Mouse (Mus musculus) myocyte (in vitro differentiated cells): ENCODE measurements around the gene Rspo1. TPM values are rescaled to one million over a fixed set of nuclear protein-coding genes. Genes with fewer than 3 reads are reported as not detected.

Experiments used
- H3K27me3 ChIP-seq: one replicate; pipeline ENCODE4 v1.6.1; 2011; ENCODE audit not compliant: control insufficient read depth, insufficient read depth, insufficient read length
- H3K36me3 ChIP-seq: one replicate; pipeline ENCODE4 v1.6.1; 2011; ENCODE audit not compliant: control insufficient read depth, insufficient read depth
- H3K4me2 ChIP-seq: one replicate; pipeline ENCODE4 v1.6.1; 2011; ENCODE audit warnings: low read depth, control low read depth
- H3K4me3 ChIP-seq: one replicate; pipeline ENCODE4 v1.5.1; 2011; ENCODE audit warnings: mild to moderate bottlenecking, control low read depth, moderate library complexity
- H3K79me2 ChIP-seq: one replicate; pipeline ENCODE4 v1.6.1; 2011; ENCODE audit not compliant: control insufficient read depth, insufficient read depth
- H3ac ChIP-seq: one replicate; pipeline ENCODE4 v1.6.1; 2011; ENCODE audit not compliant: control insufficient read depth, insufficient read length
- CEBPB ChIP-seq: IDR thresholded peaks from 2 replicates; pipeline ENCODE4 v1.6.1; 2011; ENCODE audit warnings: mild to moderate bottlenecking, moderate library complexity; ENCODE audit not compliant: poor library complexity, insufficient read depth, severe bottlenecking
- E2F4 ChIP-seq: IDR thresholded peaks from one replicate; pipeline ENCODE4 v1.6.1; 2011; ENCODE audit warnings: mild to moderate bottlenecking, control low read depth, moderate library complexity; ENCODE audit not compliant: insufficient read depth
- MAX ChIP-seq: IDR thresholded peaks from one replicate; pipeline ENCODE4 v1.6.1; 2011; ENCODE audit warnings: low read depth, mild to moderate bottlenecking, control low read depth
- MYOD1 ChIP-seq, 3 experiments: IDR thresholded peaks; one replicate each; pipeline ENCODE4 v1.6.1; 2011; ENCODE audit warnings: control low read depth in 2 of 3, low read depth in 2 of 3, mild to moderate bottlenecking in 2 of 3, moderate library complexity in 1 of 3; ENCODE audit not compliant: insufficient read length in 2 of 3, control insufficient read depth in 1 of 3
- MYOG ChIP-seq, 3 experiments: IDR thresholded peaks; one replicate each; pipeline ENCODE4 v1.6.1; 2011; ENCODE audit warnings: control low read depth in 2 of 3, low read depth in 2 of 3, mild to moderate bottlenecking in 2 of 3; ENCODE audit not compliant: insufficient read length in 2 of 3, control insufficient read depth in 1 of 3, insufficient read depth in 1 of 3
- POLR2A ChIP-seq: IDR thresholded peaks from one replicate; pipeline ENCODE4 v1.6.1; 2011; ENCODE audit warnings: low read depth, mild to moderate bottlenecking, control low read depth, moderate library complexity; ENCODE audit not compliant: insufficient read length
- POLR2AphosphoS2 ChIP-seq: IDR thresholded peaks from one replicate; pipeline ENCODE4 v1.6.1; 2011; ENCODE audit warnings: low read depth, control low read depth; ENCODE audit not compliant: insufficient read length
- REST ChIP-seq: IDR thresholded peaks from one replicate; pipeline ENCODE4 v1.6.1; 2011; ENCODE audit warnings: mild to moderate bottlenecking, control low read depth, moderate library complexity; ENCODE audit not compliant: insufficient read depth, insufficient read length
- SRF ChIP-seq: IDR thresholded peaks from one replicate; pipeline ENCODE4 v1.6.1; 2011; ENCODE audit warnings: low read depth; ENCODE audit not compliant: control insufficient read depth, insufficient read length
- TCF12 ChIP-seq: IDR thresholded peaks from one replicate; pipeline ENCODE4 v1.6.1; 2011; ENCODE audit warnings: mild to moderate bottlenecking, control low read depth; ENCODE audit not compliant: poor library complexity, insufficient read depth, severe bottlenecking
- TCF3 ChIP-seq: IDR thresholded peaks from one replicate; pipeline ENCODE4 v1.6.1; 2011; ENCODE audit warnings: low read depth, control low read depth; ENCODE audit not compliant: insufficient read length
- USF1 ChIP-seq: IDR thresholded peaks from one replicate; pipeline ENCODE4 v1.6.1; 2011; ENCODE audit warnings: low read depth, mild to moderate bottlenecking, control low read depth, moderate library complexity
- polyA plus RNA-seq: library from polyadenylated mRNA; unstranded; fragments of >200 nt; fragmentation: generic; extraction: Trizol; gene quantifications from one replicate; pipeline ENCODE4 v1.2.1, GENCODE M21; 2012; ENCODE audit warnings: missing spikeins

Gene Rspo1
- polyA plus RNA-seq, 1 experiment, result 0.02 TPM

- Histone ChIP-seq H3ac (no peak overlapping the region), H3K4me2 (no peak overlapping the region), H3K36me3 (no peaks in the 10 kb centered on the region), H3K27me3 (peaks cover 43% of the 10 kb centered on the region), H3K79me2 (no peaks in the 10 kb centered on the region), H3K4me3 (no peak overlapping the region)
- TF ChIP-seq SRF (no peak), MYOG (IDR thresholded peaks at IDR 0.05; ENCODE audit: control insufficient read depth in 1 of 3, insufficient read depth in 1 of 3, insufficient read length in 2 of 3, low read depth in 2 of 3) (no peak), CEBPB (no peak), TCF12 (no peak), POLR2AphosphoS2 (no peak), MAX (no peak), REST (no peak), TCF3 (no peak), E2F4 (no peak), MYOD1 (IDR thresholded peaks at IDR 0.05; ENCODE audit: control insufficient read depth in 1 of 3, insufficient read length in 2 of 3, low read depth in 2 of 3) (no peak), USF1 (no peak), POLR2A (no peak)
These were observed 32.7 kb upstream of the Rspo1 start for GRCm38 (mm10) chr4:124953546-124953945.

GRCm38 (mm10) chr4:124957284-124957683 is 28.9 kb upstream of the Rspo1 start:
- H3K79me2 ChIP-seq, result no peaks in the 10 kb centered on the region
- no peak overlapping the region for H3K4me3 ChIP-seq
- no peaks in the 10 kb centered on the region for H3K36me3 ChIP-seq
- H3K27me3 ChIP-seq, result peaks cover 60% of the 10 kb centered on the region
- no peak overlapping the region for H3K4me2 ChIP-seq
- no peak overlapping the region for H3ac ChIP-seq
- no peak for TF ChIP-seq USF1
- TF ChIP-seq MYOD1 (IDR thresholded peaks at IDR 0.05; ENCODE audit: control insufficient read depth in 1 of 3, insufficient read length in 2 of 3, low read depth in 2 of 3), result no peak
- TF ChIP-seq REST, result no peak
- no peak for TF ChIP-seq E2F4
- TF ChIP-seq TCF12, result no peak
- no peak for TF ChIP-seq POLR2A
- TF ChIP-seq TCF3, result no peak
- TF ChIP-seq SRF, result no peak
- no peak for TF ChIP-seq POLR2AphosphoS2
- no peak for TF ChIP-seq MAX
- TF ChIP-seq MYOG (IDR thresholded peaks at IDR 0.05; ENCODE audit: control insufficient read depth in 1 of 3, insufficient read depth in 1 of 3, insufficient read length in 2 of 3, low read depth in 2 of 3), result no peak
- TF ChIP-seq CEBPB, result no peak

- no peak overlapping the region for H3ac ChIP-seq
- no peaks in the 10 kb centered on the region for H3K36me3 ChIP-seq
- H3K27me3 ChIP-seq, result peaks cover 74% of the 10 kb centered on the region
- H3K4me3 ChIP-seq, result no peak overlapping the region
- TF ChIP-seq USF1 (no peak), CEBPB (no peak), POLR2AphosphoS2 (no peak), MAX (no peak), REST (no peak), POLR2A (no peak), SRF (no peak), E2F4 (no peak), MYOD1 (IDR thresholded peaks at IDR 0.05; ENCODE audit: control insufficient read depth in 1 of 3, insufficient read length in 2 of 3, low read depth in 2 of 3) (no peak), TCF3 (no peak), TCF12 (no peak), MYOG (IDR thresholded peaks at IDR 0.05; ENCODE audit: control insufficient read depth in 1 of 3, insufficient read depth in 1 of 3, insufficient read length in 2 of 3, low read depth in 2 of 3) (no peak)
- no peaks in the 10 kb centered on the region for H3K79me2 ChIP-seq
- H3K4me2 ChIP-seq, result no peak overlapping the region
These were observed 27.2 kb upstream of the Rspo1 start for GRCm38 (mm10) chr4:124959062-124959461.

DNA sequence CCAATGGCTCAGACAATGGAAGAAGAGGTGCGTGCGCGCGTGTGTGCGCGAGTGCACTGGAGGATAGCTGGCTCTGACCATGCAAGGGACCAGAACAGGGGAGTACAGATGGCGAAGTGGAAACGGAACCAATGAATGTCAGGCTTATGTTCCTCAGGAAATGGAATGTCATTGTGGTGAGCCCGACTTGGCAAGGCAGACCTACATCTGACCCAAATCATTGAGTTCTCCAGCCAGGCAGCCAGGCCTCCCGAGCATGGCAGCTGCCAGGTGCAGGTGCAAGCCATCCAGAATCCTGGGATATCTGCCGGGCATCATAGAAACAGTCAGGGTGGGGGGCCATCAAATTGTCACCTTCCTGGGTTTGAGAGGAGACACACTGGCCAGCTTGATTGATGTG is 25.3 kb upstream of the Rspo1 start:
- no peak overlapping the region for H3K4me2 ChIP-seq
- no peaks in the 10 kb centered on the region for H3K79me2 ChIP-seq
- no peak for TF ChIP-seq SRF
- no peaks in the 10 kb centered on the region for H3K36me3 ChIP-seq
- peaks cover 83% of the 10 kb centered on the region for H3K27me3 ChIP-seq
- H3K4me3 ChIP-seq, result no peak overlapping the region
- no peak overlapping the region for H3ac ChIP-seq

GRCm38 (mm10) chr4:124962576-124962975 is 23.7 kb upstream of the Rspo1 start:
- TF ChIP-seq TCF3 (no peak), POLR2A (no peak), SRF (no peak), MAX (no peak), MYOD1 (IDR thresholded peaks at IDR 0.05; ENCODE audit: control insufficient read depth in 1 of 3, insufficient read length in 2 of 3, low read depth in 2 of 3) (no peak), CEBPB (no peak), USF1 (no peak), MYOG (IDR thresholded peaks at IDR 0.05; ENCODE audit: control insufficient read depth in 1 of 3, insufficient read depth in 1 of 3, insufficient read length in 2 of 3, low read depth in 2 of 3) (no peak)
- Histone ChIP-seq H3K4me2 (no peak overlapping the region), H3K4me3 (no peak overlapping the region), H3K36me3 (no peaks in the 10 kb centered on the region), H3ac (no peak overlapping the region), H3K27me3 (peaks cover 78% of the 10 kb centered on the region), H3K79me2 (no peaks in the 10 kb centered on the region)
